Mouse (Mus musculus) fat pad, adult 2 months (tissue): ENCODE data around the gene Urm1.
"Not testable (repeated sequence)": the region's sequence is repeated elsewhere in the genome, so short reads cannot be mapped to it uniquely, and the experiment has no call there.

Experiments
- DNase-seq: peaks from one replicate; pipeline ENCODE4 v3.0.0-alpha.2; 2011; ENCODE audit warnings: low read depth, low spot score; ENCODE audit errors: extremely low read depth

Gene Urm1

GRCm38 (mm10) chr2:29820025-29820817 is at the start of gene Urm1:
Urm1 (plus strand) TSS chr2:29820075.
- no peak for DNase-seq

GRCm38 (mm10) chr2:29770162-29770561 is 49.7 kb upstream of the Urm1 start:
- DNase-seq: no peak

- DNase-seq: peak; percentile 99
Observed at GRCm38 (mm10) chr2:29771611-29772461, 48.0 kb upstream of the Urm1 start.

GRCm38 (mm10) chr2:29773323-29773722 is 46.6 kb upstream of the Urm1 start:
- DNase-seq: no peak

- DNase-seq: not testable (repeated sequence)
Observed at GRCm38 (mm10) chr2:29781256-29781655, 38.6 kb upstream of the Urm1 start.

GRCm38 (mm10) chr2:29784290-29784689 is 35.6 kb upstream of the Urm1 start:
- no peak for DNase-seq

GRCm38 (mm10) chr2:29787104-29787917 is 32.6 kb upstream of the Urm1 start, which contains the start of gene Coq4:
Coq4 (plus strand) TSS chr2:29787493.
- no peak for DNase-seq

GRCm38 (mm10) chr2:29787937-29788681 is 31.8 kb upstream of the Urm1 start, which contains the start of gene Trub2:
Trub2 (minus strand) TSS chr2:29788502.
- DNase-seq: no peak

GRCm38 (mm10) chr2:29792772-29793487 is 26.9 kb upstream of the Urm1 start:
- DNase-seq: no peak

- DNase-seq: peak; percentile 88
Observed at GRCm38 (mm10) chr2:29802075-29802826, 17.6 kb upstream of the Urm1 start, which contains the start of gene Slc27a4. Slc27a4 (plus strand) TSS chr2:29802634.

GRCm38 (mm10) chr2:29802827-29803201 is 17.1 kb upstream of the Urm1 start:
- DNase-seq: no peak

- DNase-seq: no peak
Observed at GRCm38 (mm10) chr2:29803400-29803831, 16.5 kb upstream of the Urm1 start.

- DNase-seq: no peak
Observed at GRCm38 (mm10) chr2:29815678-29816371, 4.0 kb upstream of the Urm1 start.

GRCm38 (mm10) chr2:29817426-29818232 is 2.2 kb upstream of the Urm1 start:
- peak; percentile 78 for DNase-seq

- DNase-seq: no peak
Observed at GRCm38 (mm10) chr2:29819363-29819762, 512 bp upstream of the Urm1 start.

GRCm38 (mm10) chr2:29826318-29826925 is 6.5 kb downstream of the Urm1 start:
- DNase-seq: no peak
